Mouse (Mus musculus): ENCODE measurements around the gene H60b. TPM values are rescaled to one million over a fixed set of nuclear protein-coding genes. Genes with fewer than 3 reads are reported as not detected.

H60b gene
- polyA plus RNA-seq, 1 experiment from 2014 or later = 0.52 TPM

GRCm38 (mm10) chr10:22302344-22303057 lies 144.1 kb downstream of the H60b start:
- Histone ChIP-seq H3K36me3 (replicated peaks) (no peaks in the 10 kb centered on the region), H3K27ac (no peak overlapping the region), H3K27me3 (replicated peaks) (no peaks in the 10 kb centered on the region), H3K4me3 (no peak overlapping the region), H3K9ac (no peak overlapping the region), H3K9me3 (no peaks in the 10 kb centered on the region), H3K4me2 (no peak overlapping the region), H3K4me1 (no peaks in the 10 kb centered on the region)
- WGBS = 82% methylated on average over 5 of the region's 5 CpGs
- ATAC-seq (replicated peaks) = no peak

GRCm38 (mm10) chr10:22303736-22304135 lies 145.3 kb downstream of the H60b start:
- Histone ChIP-seq H3K27me3 (replicated peaks) (no peaks in the 10 kb centered on the region), H3K4me2 (no peak overlapping the region), H3K9ac (no peak overlapping the region), H3K36me3 (replicated peaks) (no peaks in the 10 kb centered on the region), H3K4me3 (no peak overlapping the region), H3K4me1 (no peaks in the 10 kb centered on the region), H3K27ac (no peak overlapping the region), H3K9me3 (no peaks in the 10 kb centered on the region)
- ATAC-seq (replicated peaks) = no peak
- 91% methylated on average over 6 of the region's 6 CpGs for WGBS

- no peak for ATAC-seq (replicated peaks)
- Histone ChIP-seq H3K9ac (no peak overlapping the region), H3K36me3 (replicated peaks) (no peaks in the 10 kb centered on the region), H3K4me2 (no peak overlapping the region), H3K27ac (no peak overlapping the region), H3K4me1 (no peaks in the 10 kb centered on the region), H3K9me3 (no peaks in the 10 kb centered on the region), H3K27me3 (replicated peaks) (no peaks in the 10 kb centered on the region), H3K4me3 (no peak overlapping the region)
- WGBS = 84% methylated on average over 4 of the region's 4 CpGs
Measured at GRCm38 (mm10) chr10:22305801-22306200, 147.4 kb downstream of the H60b start.

- Histone ChIP-seq H3K9ac (no peak overlapping the region), H3K36me3 (replicated peaks) (no peaks in the 10 kb centered on the region), H3K4me1 (no peaks in the 10 kb centered on the region), H3K4me2 (no peak overlapping the region), H3K27me3 (replicated peaks) (no peaks in the 10 kb centered on the region), H3K27ac (no peak overlapping the region), H3K9me3 (no peaks in the 10 kb centered on the region), H3K4me3 (no peak overlapping the region)
- ATAC-seq (replicated peaks) = no peak
- WGBS = 62% methylated on average over 4 of the region's 4 CpGs
Measured at GRCm38 (mm10) chr10:22306452-22306851, 148.1 kb downstream of the H60b start.

- Histone ChIP-seq H3K4me3 (no peak overlapping the region), H3K36me3 (replicated peaks) (no peaks in the 10 kb centered on the region), H3K9ac (no peak overlapping the region), H3K4me1 (no peaks in the 10 kb centered on the region), H3K9me3 (no peaks in the 10 kb centered on the region), H3K27me3 (replicated peaks) (no peaks in the 10 kb centered on the region), H3K4me2 (no peak overlapping the region), H3K27ac (no peak overlapping the region)
- 88% methylated on average over 1 of the region's 1 CpGs for WGBS
- no peak for ATAC-seq (replicated peaks)
Measured at GRCm38 (mm10) chr10:22308221-22308620, 149.8 kb downstream of the H60b start.

- H3K9me3 ChIP-seq = no peaks in the 10 kb centered on the region
- H3K4me2 ChIP-seq = no peak overlapping the region
- H3K36me3 ChIP-seq (replicated peaks) = no peaks in the 10 kb centered on the region
- ATAC-seq (replicated peaks) = no peak
- no peaks in the 10 kb centered on the region for H3K27me3 ChIP-seq (replicated peaks)
- no peak overlapping the region for H3K27ac ChIP-seq
- 89% methylated on average over 2 of the region's 2 CpGs for WGBS
- H3K4me1 ChIP-seq = no peaks in the 10 kb centered on the region
- H3K9ac ChIP-seq = no peak overlapping the region
- H3K4me3 ChIP-seq = no peak overlapping the region
Measured at GRCm38 (mm10) chr10:22322858-22323257, 164.5 kb downstream of the H60b start.

Other genes starting within 250 kb of the H60b start
- not detected in 2 replicates for gene 4930444G20Rik, start 90.5 kb upstream of the H60b start, polyA plus RNA-seq (2015; fragmentation: Nextera tagmentation; extraction: Ambion mirVana)
- gene E030030I06Rik, start 9.3 kb upstream of the H60b start, polyA plus RNA-seq (2015; fragmentation: Nextera tagmentation; extraction: Ambion mirVana) = 2.9 and 4.1 TPM in 2 replicates
- gene Raet1e, start within 50 bp of the H60b start, polyA plus RNA-seq (2015; fragmentation: Nextera tagmentation; extraction: Ambion mirVana) = 0.81 and 1.3 TPM in 2 replicates
- 1.4 and 2.4 TPM in 2 replicates for gene Raet1d, start 202.0 kb downstream of the H60b start, polyA plus RNA-seq (2015; fragmentation: Nextera tagmentation; extraction: Ambion mirVana)